Mouse (Mus musculus) neural tube, embryonic 13.5 days (tissue): ENCODE results near the gene Triap1. TPM values are rescaled to one million over a fixed set of nuclear protein-coding genes. Genes with fewer than 3 reads are reported as not detected.
"Not testable (repeated sequence)": the region's sequence is repeated elsewhere in the genome, so short reads cannot be mapped to it uniquely, and the experiment has no call there.

ENCODE experiments used
- ATAC-seq: fragments of 200-750 bp; cut with Nextera tagmentation; 2 replicates; pipeline ENCODE4 v1.8.0; 2017; ENCODE audit warnings: low read depth, mild to moderate bottlenecking, moderate TSS enrichment, moderate library complexity
- H3K27ac ChIP-seq: fragments of 300-500 bp; sonication (generic); replicated peaks from 2 replicates; pipeline ENCODE4 v1.5.1; 2015; ENCODE audit warnings: moderate library complexity, mild to moderate bottlenecking, inconsistent platforms
- H3K27me3 ChIP-seq: fragments of 300-500 bp; sonication (generic); 2 replicates; pipeline ENCODE4 v1.6.1; 2015; ENCODE audit warnings: mild to moderate bottlenecking, inconsistent platforms
- H3K36me3 ChIP-seq: fragments of 300-500 bp; sonication (generic); 2 replicates; pipeline ENCODE4 v1.6.1; 2015; ENCODE audit warnings: mild to moderate bottlenecking, inconsistent platforms
- H3K4me1 ChIP-seq: fragments of 300-500 bp; sonication (generic); replicated peaks from 2 replicates; pipeline ENCODE4 v1.6.1; 2015; ENCODE audit warnings: inconsistent platforms
- H3K4me2 ChIP-seq: fragments of 300-500 bp; sonication (generic); 2 replicates; pipeline ENCODE4 v1.6.1; 2015; ENCODE audit warnings: inconsistent platforms, mild to moderate bottlenecking, moderate library complexity
- H3K4me3 ChIP-seq: fragments of 300-500 bp; sonication (generic); 2 replicates; pipeline ENCODE4 v1.5.1; 2015; ENCODE audit warnings: mild to moderate bottlenecking, inconsistent platforms
- H3K9ac ChIP-seq: fragments of 300-500 bp; sonication (generic); 2 replicates; pipeline ENCODE4 v1.6.1; 2015; ENCODE audit warnings: moderate library complexity, mild to moderate bottlenecking, inconsistent platforms
- H3K9me3 ChIP-seq: fragments of 300-500 bp; sonication (generic); 2 replicates; pipeline ENCODE4 v1.6.1; 2016; ENCODE audit warnings: inconsistent platforms
- WGBS: fragments of 180-500 bp; shearing (Covaris S2); methylation state at CpG from one replicate; pipeline ENCODE4 v1.1.7; 2015; 5-methylcytosine and 5-hydroxymethylcytosine counted together
- polyA plus RNA-seq: library from polyadenylated mRNA; unstranded; fragments of >200 nt; fragmentation: Nextera tagmentation; extraction: Ambion mirVana; gene quantifications from 2 replicates; pipeline ENCODE4 v1.2.1, GENCODE M21; 2015

The Triap1 gene
- 49.7 and 54.8 TPM in 2 replicates for polyA plus RNA-seq

- Histone ChIP-seq H3K36me3 (peaks cover 49% of the 10 kb centered on the region), H3K9ac (peak within 1 kb of the TSS; percentile 81), H3K27ac (peak within 1 kb of the TSS; percentile 91), H3K9me3 (no peaks in the 10 kb centered on the region), H3K4me1 (peaks cover 30% of the 10 kb centered on the region), H3K27me3 (no peaks in the 10 kb centered on the region), H3K4me2 (peak within 1 kb of the TSS; percentile 80), H3K4me3 (peak within 1 kb of the TSS; percentile 72)
- 2% methylated on average over 62 of the region's 62 CpGs for WGBS
- ATAC-seq: peak; percentile 93
Observed at GRCm38 (mm10) chr5:115340577-115341313, at the start of gene Triap1, which contains the start of gene Gatc. Gene Triap1, plus strand, starts transcription at chr5:115341225. Gene Gatc, minus strand, starts transcription at chr5:115341178.

GRCm38 (mm10) chr5:115294173-115294572 is 46.9 kb upstream of the Triap1 start:
- peaks cover 22% of the 10 kb centered on the region for H3K4me1 ChIP-seq
- H3K27me3 ChIP-seq: no peaks in the 10 kb centered on the region
- ATAC-seq: no peak
- H3K9me3 ChIP-seq: no peaks in the 10 kb centered on the region
- no peak overlapping the region for H3K4me2 ChIP-seq
- no peak overlapping the region for H3K9ac ChIP-seq
- H3K36me3 ChIP-seq: peaks cover 86% of the 10 kb centered on the region
- no peak overlapping the region for H3K27ac ChIP-seq
- 89% methylated on average over 8 of the region's 8 CpGs for WGBS
- H3K4me3 ChIP-seq: no peak overlapping the region

GRCm38 (mm10) chr5:115296347-115296746 is 44.7 kb upstream of the Triap1 start:
- Histone ChIP-seq H3K4me1 (peaks cover 31% of the 10 kb centered on the region), H3K9me3 (no peaks in the 10 kb centered on the region), H3K4me2 (no peak overlapping the region), H3K4me3 (no peak overlapping the region), H3K9ac (no peak overlapping the region), H3K36me3 (peaks cover 67% of the 10 kb centered on the region), H3K27ac (no peak overlapping the region), H3K27me3 (no peaks in the 10 kb centered on the region)
- WGBS: 91% methylated on average over 10 of the region's 10 CpGs
- no peak for ATAC-seq

- Histone ChIP-seq H3K4me3 (peak overlapping the region; percentile 70), H3K27ac (peak overlapping the region; percentile 96), H3K9me3 (no peaks in the 10 kb centered on the region), H3K4me2 (peak overlapping the region; percentile 77), H3K4me1 (peaks cover 39% of the 10 kb centered on the region), H3K36me3 (peaks cover 38% of the 10 kb centered on the region), H3K9ac (peak overlapping the region; percentile 94), H3K27me3 (no peaks in the 10 kb centered on the region)
- WGBS: under 1% methylated on average over 46 of the region's 46 CpGs
- peak; percentile 64 for ATAC-seq
Observed at GRCm38 (mm10) chr5:115300035-115300744, 40.8 kb upstream of the Triap1 start.

GRCm38 (mm10) chr5:115300792-115301614 is 40.0 kb upstream of the Triap1 start, which contains the start of gene Dynll1:
Gene Dynll1, minus strand, starts transcription at chr5:115300999.
- Histone ChIP-seq H3K9ac (peak within 1 kb of the TSS; percentile 94), H3K9me3 (no peaks in the 10 kb centered on the region), H3K4me2 (peak within 1 kb of the TSS; percentile 77), H3K4me3 (peak within 1 kb of the TSS; percentile 70), H3K27ac (peak within 1 kb of the TSS; percentile 96), H3K4me1 (peaks cover 39% of the 10 kb centered on the region), H3K27me3 (no peaks in the 10 kb centered on the region), H3K36me3 (peaks cover 30% of the 10 kb centered on the region)
- ATAC-seq: peak; percentile 98
- under 1% methylated on average over 66 of the region's 66 CpGs for WGBS

GRCm38 (mm10) chr5:115301615-115302014 is 39.4 kb upstream of the Triap1 start:
- Histone ChIP-seq H3K27ac (peak overlapping the region; percentile 96), H3K4me1 (peaks cover 39% of the 10 kb centered on the region), H3K27me3 (no peaks in the 10 kb centered on the region), H3K4me3 (peak overlapping the region; percentile 70), H3K9me3 (no peaks in the 10 kb centered on the region), H3K9ac (peak overlapping the region; percentile 69), H3K4me2 (peak overlapping the region; percentile 77), H3K36me3 (peaks cover 24% of the 10 kb centered on the region)
- 34% methylated on average over 13 of the region's 13 CpGs for WGBS
- no peak for ATAC-seq

- Histone ChIP-seq H3K36me3 (peaks cover 18% of the 10 kb centered on the region), H3K4me1 (peaks cover 36% of the 10 kb centered on the region), H3K4me2 (peak overlapping the region; percentile 77), H3K4me3 (peak overlapping the region; percentile 70)
- H3K27ac ChIP-seq, H3K9ac ChIP-seq, H3K9me3 ChIP-seq, ATAC-seq, H3K27me3 ChIP-seq: not testable (repeated sequence)
- WGBS: 90% methylated on average over 5 of the region's 7 CpGs
Observed at GRCm38 (mm10) chr5:115302190-115302589, 38.8 kb upstream of the Triap1 start.

- Histone ChIP-seq H3K9me3 (no peaks in the 10 kb centered on the region), H3K4me1 (peaks cover 19% of the 10 kb centered on the region), H3K36me3 (no peaks in the 10 kb centered on the region), H3K27me3 (no peaks in the 10 kb centered on the region), H3K27ac (no peak overlapping the region), H3K9ac (no peak overlapping the region), H3K4me2 (no peak overlapping the region), H3K4me3 (no peak overlapping the region)
- WGBS: 86% methylated on average over 4 of the region's 4 CpGs
- ATAC-seq: no peak
Observed at GRCm38 (mm10) chr5:115312354-115312753, 28.7 kb upstream of the Triap1 start.

GRCm38 (mm10) chr5:115312816-115313667 is 28.0 kb upstream of the Triap1 start:
- no peak for ATAC-seq
- Histone ChIP-seq H3K4me1 (peaks cover 26% of the 10 kb centered on the region), H3K9ac (no peak overlapping the region), H3K4me2 (no peak overlapping the region), H3K4me3 (no peak overlapping the region), H3K36me3 (no peaks in the 10 kb centered on the region), H3K27ac (no peak overlapping the region; the same call in 1 of the 2 replicates), H3K9me3 (no peaks in the 10 kb centered on the region), H3K27me3 (no peaks in the 10 kb centered on the region)
- 79% methylated on average over 10 of the region's 10 CpGs for WGBS

GRCm38 (mm10) chr5:115313668-115313943 is 27.4 kb upstream of the Triap1 start:
- no peaks in the 10 kb centered on the region for H3K9me3 ChIP-seq
- no peak overlapping the region for H3K4me3 ChIP-seq
- no peak overlapping the region for H3K4me2 ChIP-seq
- H3K4me1 ChIP-seq: peaks cover 32% of the 10 kb centered on the region
- no peak for ATAC-seq
- WGBS: 49% methylated on average over 5 of the region's 5 CpGs
- H3K27me3 ChIP-seq: no peaks in the 10 kb centered on the region
- no peaks in the 10 kb centered on the region for H3K36me3 ChIP-seq
- peak overlapping the region; percentile 50; the same call in 1 of the 2 replicates for H3K9ac ChIP-seq
- no peak overlapping the region; the same call in 1 of the 2 replicates for H3K27ac ChIP-seq

GRCm38 (mm10) chr5:115316968-115317644 is 23.9 kb upstream of the Triap1 start:
- peaks cover 45% of the 10 kb centered on the region for H3K4me1 ChIP-seq
- H3K4me2 ChIP-seq: peak overlapping the region; percentile 74
- no peaks in the 10 kb centered on the region for H3K36me3 ChIP-seq
- 2% methylated on average over 14 of the region's 14 CpGs for WGBS
- H3K9me3 ChIP-seq: no peaks in the 10 kb centered on the region
- H3K4me3 ChIP-seq: no peak overlapping the region
- peak overlapping the region; percentile 86 for H3K27ac ChIP-seq
- no peaks in the 10 kb centered on the region for H3K27me3 ChIP-seq
- no peak; the same call in 1 of the 2 replicates for ATAC-seq
- peak overlapping the region; percentile 63 for H3K9ac ChIP-seq
